Mouse (Mus musculus) erythroblast, embryonic 14.5 days (primary cell): ENCODE measurements around the gene Nr1h3.

Experiments
- GATA1 ChIP-seq: IDR thresholded peaks from 2 replicates; pipeline ENCODE4 v1.6.1; 2012; ENCODE audit warnings: low read length, inconsistent platforms, mixed read lengths
- TAL1 ChIP-seq: IDR thresholded peaks from 3 replicates; pipeline ENCODE4 v1.6.1; 2012; ENCODE audit warnings: low read length, inconsistent platforms, mixed read lengths

DNA sequence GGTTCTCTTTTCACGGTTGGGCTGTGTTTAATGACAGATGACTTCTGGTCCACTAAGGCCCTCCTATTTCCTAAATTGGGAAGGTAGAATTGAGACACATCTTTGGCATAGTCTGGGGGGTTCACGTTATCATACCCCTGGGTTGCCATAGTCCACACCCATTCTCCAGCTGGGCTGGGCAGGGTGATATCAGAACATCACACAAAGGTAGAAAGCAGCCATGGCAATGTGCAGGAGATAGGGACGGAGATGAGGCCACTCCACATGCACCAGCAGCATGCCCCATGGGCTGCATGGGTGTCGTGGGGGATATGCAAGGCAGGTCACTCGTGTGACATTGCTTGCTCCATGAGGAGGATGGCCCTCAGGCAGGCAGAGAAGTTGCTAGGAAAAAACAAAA lies 39.1 kb downstream of the Nr1h3 start:
- TF ChIP-seq GATA1 (no peak), TAL1 (no peak)
